Mouse (Mus musculus): ENCODE measurements at regions not wholly inside any gene's neighbourhood (a gene's known extent, or its start where the extent isn't known, plus 50 kb on each side); places are given as distances from the start of the nearest gene placed in this dataset.
"Not testable (repeated sequence)": the region's sequence is repeated elsewhere in the genome, so short reads cannot be mapped to it uniquely, and the experiment has no call there.

DNA sequence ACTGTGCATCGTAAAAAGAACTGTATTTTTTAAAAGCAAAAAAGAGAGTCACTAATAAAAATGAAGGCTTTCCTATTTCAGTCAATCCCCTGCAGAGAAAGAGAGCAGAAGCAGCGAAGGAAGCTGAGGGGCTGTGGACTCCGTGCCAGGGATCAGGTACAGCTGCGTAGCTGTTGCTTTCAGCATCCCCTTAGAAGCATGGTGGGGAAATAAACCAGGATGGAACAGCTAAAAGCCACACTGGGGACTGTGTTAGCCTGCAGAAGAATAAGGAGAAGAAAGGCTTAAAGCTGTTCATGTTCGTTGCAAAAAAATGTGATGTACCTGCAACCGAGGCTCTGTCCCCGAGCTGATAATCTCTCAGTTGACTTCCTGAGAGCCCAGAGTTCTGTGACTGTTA, 1302.6 kb upstream of the Sel1l start:
- DNase-seq (ENCODE audit: low spot score) = no peak

GRCm38 (mm10) chr12:93142265-93142664, 1293.3 kb upstream of the Sel1l start:
- no peak for DNase-seq (ENCODE audit: low spot score)

DNA sequence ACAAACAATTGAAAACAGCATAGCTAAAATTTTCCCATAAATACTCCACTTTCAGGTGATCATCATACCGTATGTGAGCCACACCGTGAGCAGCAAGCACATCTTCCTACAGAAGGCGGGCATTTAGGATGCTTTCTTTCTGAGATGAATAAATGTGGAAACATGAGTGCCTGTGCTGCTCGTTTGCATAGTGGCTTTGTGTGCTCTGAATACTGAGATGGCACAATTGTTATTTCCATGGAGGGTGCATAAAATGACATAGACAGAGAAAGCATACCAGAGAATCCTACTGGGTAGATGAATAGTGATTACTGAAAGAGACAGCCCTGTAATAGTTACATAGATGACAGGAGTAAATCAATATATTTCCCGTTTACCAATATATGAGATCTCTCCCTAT, 1287.4 kb upstream of the Sel1l start:
- DNase-seq (ENCODE audit: low spot score) = no peak

- no peak for DNase-seq (ENCODE audit: low spot score)
These were observed 1273.3 kb upstream of the Sel1l start for GRCm38 (mm10) chr12:93122216-93122615.

DNA sequence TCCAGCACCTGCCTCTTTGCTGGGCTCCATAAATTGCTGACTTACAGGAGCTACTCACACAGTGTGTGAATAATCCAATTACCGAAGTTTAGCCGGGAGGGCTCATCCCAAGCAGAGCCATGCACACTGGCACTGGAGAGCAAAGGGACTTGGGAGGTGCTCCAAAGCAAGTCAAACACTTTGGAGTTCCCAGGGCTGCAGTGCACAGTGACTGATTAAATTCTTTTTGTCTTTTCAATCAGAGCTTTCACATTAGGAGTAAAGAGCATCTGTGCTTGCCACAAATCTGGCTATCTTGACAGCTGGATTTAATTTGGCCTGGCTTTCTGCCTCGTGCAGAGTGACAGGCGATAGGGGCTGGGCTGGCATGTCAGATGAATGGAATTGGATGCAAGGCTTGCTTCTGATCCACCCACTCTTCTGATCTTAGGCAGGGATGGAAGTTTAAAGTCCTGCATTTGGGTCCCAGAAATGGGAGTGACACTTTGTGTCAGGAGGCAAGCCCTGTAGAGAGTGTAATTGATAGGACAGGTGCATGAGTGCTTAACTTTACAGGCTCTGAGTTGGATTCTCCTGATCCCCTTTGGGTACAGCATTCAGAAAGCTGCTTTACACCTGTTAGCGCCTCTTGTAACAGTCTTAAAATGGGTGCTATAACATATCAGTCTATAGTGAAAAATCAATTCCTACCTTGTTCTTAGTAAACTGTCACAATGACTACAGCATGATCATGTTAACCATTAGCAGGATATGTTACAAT, 1239.3 kb upstream of the Sel1l start:
- no peak for DNase-seq (ENCODE audit: low spot score)

GRCm38 (mm10) chr12:93063864-93064263, 1214.9 kb upstream of the Sel1l start:
- no peak for DNase-seq (ENCODE audit: low spot score)

DNA sequence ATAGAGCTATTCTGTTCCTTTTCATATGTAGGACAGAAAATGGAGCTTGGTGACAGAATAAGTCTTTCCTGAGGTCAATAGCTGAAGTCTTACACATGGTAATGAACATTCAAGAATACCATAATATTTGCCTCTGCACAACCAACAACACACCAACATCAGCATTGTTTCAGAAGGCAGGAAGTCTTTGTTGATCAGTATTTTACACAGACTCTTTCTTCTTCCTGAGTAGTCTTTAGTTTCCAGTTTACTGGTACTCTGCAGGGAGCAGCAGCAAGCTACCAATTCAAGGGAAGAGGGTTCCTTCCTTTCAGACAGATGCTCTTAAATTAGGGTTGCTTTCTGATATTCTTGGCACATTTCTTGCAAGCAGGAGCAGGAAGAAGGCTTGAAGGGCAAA, 1170.7 kb upstream of the Sel1l start:
- DNase-seq (ENCODE audit: low spot score) = no peak

DNA sequence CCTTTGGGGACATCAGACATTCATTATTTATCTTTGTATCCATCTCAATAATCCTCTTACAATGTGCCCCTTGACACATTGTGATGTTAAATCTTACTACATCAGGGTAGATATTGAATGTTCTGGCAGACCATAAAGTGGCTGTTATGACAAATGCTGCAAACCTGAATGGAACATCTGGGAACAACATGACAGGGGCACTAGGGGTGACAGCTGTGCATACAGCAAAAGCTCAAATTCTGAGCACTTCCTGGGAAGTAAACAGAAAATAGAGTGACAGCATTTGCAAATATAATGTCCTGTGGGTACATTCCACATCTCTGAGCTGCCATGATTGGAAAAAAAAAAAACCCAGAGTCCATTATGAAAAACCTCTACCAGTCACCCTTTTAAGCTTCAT, 1162.6 kb upstream of the Sel1l start:
- no peak for DNase-seq (ENCODE audit: low spot score)

DNA sequence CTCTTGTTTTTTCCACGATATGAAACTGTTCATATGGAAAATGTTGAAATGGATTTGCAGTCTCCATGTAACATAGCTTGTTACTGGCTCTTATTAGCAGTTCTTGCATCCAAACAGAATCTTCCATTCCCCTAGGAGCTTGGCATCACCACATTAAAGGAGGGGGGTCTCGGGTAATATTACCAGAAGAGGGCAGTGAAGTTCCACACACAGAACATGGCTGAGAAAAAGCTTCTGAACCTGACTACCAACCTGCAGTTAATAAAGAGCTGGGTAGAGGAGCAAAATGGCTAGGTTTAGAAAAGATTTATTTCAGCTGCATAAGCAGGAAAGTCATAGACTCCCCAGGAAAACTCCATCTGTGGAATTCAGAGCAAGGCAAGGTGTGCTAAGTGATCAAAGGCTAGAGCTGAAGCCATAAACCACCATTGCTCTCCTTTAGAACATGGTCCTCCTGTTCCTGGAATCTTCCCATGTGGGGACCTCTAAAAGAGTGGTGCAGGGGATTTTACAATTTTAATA, 1157.9 kb upstream of the Sel1l start:
- no peak for DNase-seq (ENCODE audit: low spot score)

GRCm38 (mm10) chr12:93003125-93003524, 1154.2 kb upstream of the Sel1l start:
- DNase-seq (ENCODE audit: low spot score) = no peak

GRCm38 (mm10) chr12:92975698-92976097, 1126.7 kb upstream of the Sel1l start:
- no peak for DNase-seq (ENCODE audit: low spot score)

DNA sequence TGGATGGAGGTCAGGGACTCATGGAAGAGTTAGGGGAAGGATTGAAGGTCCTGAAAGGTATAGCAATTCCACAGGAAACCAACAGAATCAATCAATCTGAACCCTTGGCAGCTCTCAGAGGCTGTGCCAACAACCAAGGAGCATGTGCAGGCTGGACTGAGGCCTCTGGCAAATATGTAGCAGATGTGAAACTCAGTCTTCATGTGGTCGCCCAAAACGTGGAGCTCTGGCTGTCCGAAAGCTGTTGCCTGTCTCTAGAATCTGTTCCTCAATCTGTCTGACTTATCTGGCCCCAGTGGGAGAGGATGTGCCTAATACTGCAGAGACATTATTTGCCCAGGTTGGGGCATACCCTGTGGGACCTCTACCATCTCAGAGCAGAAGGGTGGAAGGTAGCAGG, 1095.4 kb upstream of the Sel1l start:
- DNase-seq (ENCODE audit: low spot score) = no peak

GRCm38 (mm10) chr12:92927591-92927990, 1078.6 kb upstream of the Sel1l start:
- DNase-seq (ENCODE audit: low spot score) = no peak

GRCm38 (mm10) chr12:92926942-92927341, 1078.0 kb upstream of the Sel1l start:
- no peak for DNase-seq (ENCODE audit: low spot score)

- DNase-seq (ENCODE audit: low spot score) = no peak
These were observed 1071.0 kb upstream of the Sel1l start for GRCm38 (mm10) chr12:92919920-92920319.

- DNase-seq (ENCODE audit: low spot score) = no peak
These were observed 1067.3 kb upstream of the Sel1l start for GRCm38 (mm10) chr12:92916267-92916666.

GRCm38 (mm10) chr12:92915776-92916175, 1066.8 kb upstream of the Sel1l start:
- no peak for DNase-seq (ENCODE audit: low spot score)

- DNase-seq (ENCODE audit: low spot score) = no peak
These were observed 1066.2 kb upstream of the Sel1l start for GRCm38 (mm10) chr12:92915203-92915602.

- DNase-seq (ENCODE audit: low spot score) = no peak
These were observed 1055.4 kb upstream of the Sel1l start for GRCm38 (mm10) chr12:92904382-92904781.

DNA sequence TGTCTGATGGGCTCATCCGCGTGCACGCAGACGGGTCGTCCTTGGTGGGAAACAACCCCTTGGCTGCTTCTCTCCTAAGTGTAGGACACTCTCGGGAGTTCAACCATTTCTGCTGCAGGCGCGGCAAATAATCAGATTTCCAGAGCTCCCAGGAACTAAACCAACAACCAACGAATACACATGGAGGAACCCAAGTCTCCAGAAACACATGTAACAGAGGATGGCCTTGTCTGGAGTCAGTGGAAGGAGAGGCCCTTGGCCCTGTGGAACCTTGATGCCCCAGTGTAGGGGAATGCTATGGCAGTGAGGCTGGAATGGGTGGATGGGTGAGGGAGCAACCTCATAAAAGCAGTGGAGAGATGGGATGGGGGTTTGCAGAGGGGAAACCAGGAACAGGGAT, 1043.4 kb upstream of the Sel1l start:
- DNase-seq (ENCODE audit: low spot score) = no peak

GRCm38 (mm10) chr12:92891663-92892062, 1042.7 kb upstream of the Sel1l start:
- not testable (repeated sequence) for DNase-seq (ENCODE audit: low spot score)

- not testable (repeated sequence) for DNase-seq (ENCODE audit: low spot score)
These were observed 1042.2 kb upstream of the Sel1l start for GRCm38 (mm10) chr12:92891126-92891525.

- no peak for DNase-seq (ENCODE audit: low spot score)
These were observed 1038.8 kb upstream of the Sel1l start for GRCm38 (mm10) chr12:92887747-92888146.
